Mouse (Mus musculus): Measurements from ENCODE around the gene Rilpl1.
"Not testable (repeated sequence)": the region's sequence is repeated elsewhere in the genome, so short reads cannot be mapped to it uniquely, and the experiment has no call there.

- not testable (repeated sequence) for TF ChIP-seq EP300 (optimal IDR thresholded peaks at IDR 0.05); CTCF (IDR thresholded peaks at IDR 0.05; ENCODE audit: low read depth)
These were observed 19.5 kb upstream of the Rilpl1 start for GRCm38 (mm10) chr5:124550737-124551136.

Measured in stomach, postnatal 0 days (tissue).